Mouse (Mus musculus): ENCODE measurements around the gene Sufu. TPM values are rescaled to one million over a fixed set of nuclear protein-coding genes. Genes with fewer than 3 reads are reported as not detected.

Sufu gene
- polyA plus RNA-seq, 1 experiment from 2014 or later, result 47.5 TPM

GRCm38 (mm10) chr19:46420410-46420809 lies 23.7 kb downstream of the Sufu start:
- H3K4me1 ChIP-seq, result peaks cover 51% of the 10 kb centered on the region
- no peaks in the 10 kb centered on the region for H3K9me3 ChIP-seq
- H3K27me3 ChIP-seq (ENCODE audit: poor library complexity, severe bottlenecking), result no peaks in the 10 kb centered on the region
- 92% methylated on average over 7 of the region's 7 CpGs for WGBS
- H3K36me3 ChIP-seq (replicated peaks), result peaks cover 20% of the 10 kb centered on the region
- no peak overlapping the region for H3K27ac ChIP-seq
- H3K4me3 ChIP-seq, result no peak overlapping the region
- no peak for DNase-seq (ENCODE audit: extremely low spot score, low spot score)

- H3K27me3 ChIP-seq (ENCODE audit: poor library complexity, severe bottlenecking), result no peaks in the 10 kb centered on the region
- peaks cover 52% of the 10 kb centered on the region for H3K4me1 ChIP-seq
- H3K9me3 ChIP-seq, result no peaks in the 10 kb centered on the region; the same call in 1 of the 2 replicates
- H3K36me3 ChIP-seq (replicated peaks), result peaks cover 29% of the 10 kb centered on the region
- WGBS, result 57% methylated on average over 11 of the region's 11 CpGs
- DNase-seq (ENCODE audit: extremely low spot score, low spot score), result peak; percentile 58
- peak overlapping the region; percentile 20 for H3K27ac ChIP-seq
- H3K4me3 ChIP-seq, result no peak overlapping the region
Observed at GRCm38 (mm10) chr19:46422384-46423338, 26.0 kb downstream of the Sufu start.

- Histone ChIP-seq H3K27ac (no peak overlapping the region), H3K4me3 (no peak overlapping the region), H3K27me3 (ENCODE audit: poor library complexity, severe bottlenecking) (no peaks in the 10 kb centered on the region), H3K9me3 (peaks cover 4% of the 10 kb centered on the region; the same call in 1 of the 2 replicates), H3K4me1 (peaks cover 43% of the 10 kb centered on the region), H3K36me3 (replicated peaks) (peaks cover 48% of the 10 kb centered on the region)
- 89% methylated on average over 8 of the region's 8 CpGs for WGBS
- DNase-seq (ENCODE audit: extremely low spot score, low spot score), result no peak
Observed at GRCm38 (mm10) chr19:46425266-46425665, 28.6 kb downstream of the Sufu start.

DNA sequence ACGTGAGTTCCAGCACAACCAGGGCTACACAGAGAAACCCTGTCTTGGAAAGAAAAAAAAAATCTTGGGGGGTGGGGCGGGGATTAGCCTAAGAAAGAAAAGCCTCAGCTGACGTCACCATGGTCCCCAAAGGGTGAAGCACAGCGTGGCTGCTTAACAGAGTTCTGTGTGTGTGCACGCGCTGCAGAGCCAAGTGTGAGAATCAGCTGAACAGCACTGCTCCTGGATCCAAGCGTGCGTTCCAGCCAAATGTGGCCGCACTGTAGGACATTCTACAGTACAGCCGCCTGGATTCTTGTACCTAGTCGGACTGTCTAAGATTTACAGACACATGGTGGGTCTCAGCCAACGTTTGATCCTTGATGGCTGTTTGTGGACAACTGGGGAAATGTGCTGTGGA lies 29.8 kb downstream of the Sufu start:
- Histone ChIP-seq H3K27ac (no peak overlapping the region; the same call in 1 of the 2 replicates), H3K4me3 (no peak overlapping the region), H3K27me3 (ENCODE audit: poor library complexity, severe bottlenecking) (no peaks in the 10 kb centered on the region), H3K36me3 (replicated peaks) (peaks cover 54% of the 10 kb centered on the region), H3K4me1 (peaks cover 39% of the 10 kb centered on the region), H3K9me3 (peaks cover 6% of the 10 kb centered on the region; the same call in 1 of the 2 replicates)
- no peak for DNase-seq (ENCODE audit: extremely low spot score, low spot score)
- WGBS, result 73% methylated on average over 12 of the region's 12 CpGs

- DNase-seq (ENCODE audit: extremely low spot score, low spot score), result no peak
- no peak overlapping the region for H3K27ac ChIP-seq
- H3K4me3 ChIP-seq, result no peak overlapping the region
- H3K9me3 ChIP-seq, result peaks cover 7% of the 10 kb centered on the region; the same call in 1 of the 2 replicates
- H3K36me3 ChIP-seq (replicated peaks), result peaks cover 68% of the 10 kb centered on the region
- H3K27me3 ChIP-seq (ENCODE audit: poor library complexity, severe bottlenecking), result no peaks in the 10 kb centered on the region
- peaks cover 28% of the 10 kb centered on the region for H3K4me1 ChIP-seq
Observed at GRCm38 (mm10) chr19:46429250-46429649, 32.6 kb downstream of the Sufu start.

GRCm38 (mm10) chr19:46433712-46434111 lies 37.0 kb downstream of the Sufu start:
- 64% methylated on average over 7 of the region's 7 CpGs for WGBS
- DNase-seq (ENCODE audit: extremely low spot score, low spot score), result no peak
- Histone ChIP-seq H3K27me3 (ENCODE audit: poor library complexity, severe bottlenecking) (no peaks in the 10 kb centered on the region), H3K4me3 (no peak overlapping the region), H3K36me3 (replicated peaks) (peaks cover 29% of the 10 kb centered on the region), H3K27ac (peak overlapping the region; percentile 78), H3K9me3 (0 out of 2 replicates have a peak, but pooled peaks cover 7% of the 10 kb centered on the region), H3K4me1 (peaks cover 44% of the 10 kb centered on the region)

DNA sequence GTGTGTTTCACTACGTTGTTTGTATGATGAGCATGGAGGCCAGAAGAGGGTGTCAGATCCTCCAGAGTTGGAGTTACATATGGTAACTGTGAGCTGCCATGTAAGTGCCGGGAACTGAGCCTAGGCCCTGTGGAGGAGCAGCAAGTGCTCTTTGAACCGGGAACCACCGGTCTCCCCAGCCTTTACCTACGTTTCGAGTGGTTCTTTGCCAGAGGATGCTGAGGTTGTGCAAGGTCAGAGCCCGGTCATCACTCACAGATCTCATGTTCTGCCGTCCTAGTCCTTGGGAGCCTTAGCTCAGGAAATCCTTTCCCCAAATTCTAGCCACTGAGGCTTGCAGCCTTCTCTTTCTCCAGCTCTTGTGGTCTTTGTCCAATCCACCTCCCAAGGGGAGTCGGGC lies 37.5 kb downstream of the Sufu start:
- DNase-seq (ENCODE audit: extremely low spot score, low spot score), result no peak
- 68% methylated on average over 9 of the region's 9 CpGs for WGBS
- Histone ChIP-seq H3K4me3 (no peak overlapping the region), H3K27me3 (ENCODE audit: poor library complexity, severe bottlenecking) (no peaks in the 10 kb centered on the region), H3K36me3 (replicated peaks) (peaks cover 25% of the 10 kb centered on the region), H3K27ac (peak overlapping the region; percentile 78), H3K4me1 (peaks cover 44% of the 10 kb centered on the region), H3K9me3 (0 out of 2 replicates have a peak, but pooled peaks cover 3% of the 10 kb centered on the region)

DNA sequence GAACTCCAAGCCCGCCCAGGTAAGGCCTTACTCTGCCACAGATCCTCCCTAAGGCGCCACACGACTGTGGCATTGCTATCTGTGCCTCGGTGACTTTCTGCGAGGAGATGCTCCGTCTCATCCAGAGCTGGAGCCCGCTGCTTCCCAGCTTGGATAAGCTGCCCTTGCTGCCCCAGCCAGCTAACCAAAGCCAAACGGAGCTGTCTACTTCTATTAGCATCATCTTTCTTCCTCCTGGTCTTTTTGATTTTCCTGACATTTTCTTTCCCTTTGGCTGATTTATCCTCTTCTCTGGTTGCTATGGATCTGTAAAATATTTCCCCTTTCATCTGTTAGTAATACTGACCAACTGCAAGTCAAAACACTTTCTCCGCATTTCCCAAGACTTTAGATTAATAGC lies 37.9 kb downstream of the Sufu start:
- DNase-seq (ENCODE audit: extremely low spot score, low spot score), result no peak
- Histone ChIP-seq H3K4me1 (peaks cover 44% of the 10 kb centered on the region), H3K27me3 (ENCODE audit: poor library complexity, severe bottlenecking) (no peaks in the 10 kb centered on the region), H3K4me3 (no peak overlapping the region), H3K9me3 (0 out of 2 replicates have a peak, but pooled peaks cover 3% of the 10 kb centered on the region), H3K27ac (peak overlapping the region; percentile 78), H3K36me3 (replicated peaks) (peaks cover 22% of the 10 kb centered on the region)
- 64% methylated on average over 9 of the region's 9 CpGs for WGBS

DNA sequence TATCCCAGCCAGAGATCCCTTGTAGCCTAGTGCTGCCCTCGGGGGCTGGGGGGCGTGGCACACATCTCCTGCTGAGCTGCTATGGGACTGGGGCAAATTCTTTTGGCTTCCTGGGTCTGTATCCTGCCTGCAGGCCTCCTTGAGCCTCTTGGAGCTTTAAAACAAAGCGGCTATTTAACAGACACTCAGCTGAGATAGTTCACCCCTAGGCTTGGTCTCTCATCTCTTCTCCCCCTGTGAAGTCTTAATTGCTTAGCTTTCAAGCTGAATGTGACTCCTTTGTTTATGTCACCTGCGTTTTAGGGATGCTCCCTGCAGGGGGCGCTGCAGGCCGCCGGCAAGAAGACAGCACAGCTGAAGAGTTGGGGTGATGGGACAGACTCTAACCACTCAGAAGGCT lies 38.8 kb downstream of the Sufu start:
- peak; percentile 36 for DNase-seq (ENCODE audit: extremely low spot score, low spot score)
- no peaks in the 10 kb centered on the region for H3K27me3 ChIP-seq (ENCODE audit: poor library complexity, severe bottlenecking)
- H3K36me3 ChIP-seq (replicated peaks), result peaks cover 19% of the 10 kb centered on the region
- no peak overlapping the region for H3K4me3 ChIP-seq
- 3% methylated on average over 7 of the region's 7 CpGs for WGBS
- peaks cover 44% of the 10 kb centered on the region for H3K4me1 ChIP-seq
- H3K27ac ChIP-seq, result peak overlapping the region; percentile 65
- 0 out of 2 replicates have a peak, but pooled peaks cover 3% of the 10 kb centered on the region for H3K9me3 ChIP-seq

- Histone ChIP-seq H3K4me1 (peaks cover 58% of the 10 kb centered on the region), H3K27me3 (ENCODE audit: poor library complexity, severe bottlenecking) (no peaks in the 10 kb centered on the region), H3K9me3 (no peaks in the 10 kb centered on the region), H3K36me3 (replicated peaks) (no peaks in the 10 kb centered on the region), H3K27ac (peak overlapping the region; percentile 73), H3K4me3 (peak overlapping the region; percentile 22; the same call in 1 of the 2 replicates)
- peak; percentile 39 for DNase-seq (ENCODE audit: extremely low spot score, low spot score)
- WGBS, result 7% methylated on average over 6 of the region's 6 CpGs
Observed at GRCm38 (mm10) chr19:46443509-46443908, 46.8 kb downstream of the Sufu start.

DNA sequence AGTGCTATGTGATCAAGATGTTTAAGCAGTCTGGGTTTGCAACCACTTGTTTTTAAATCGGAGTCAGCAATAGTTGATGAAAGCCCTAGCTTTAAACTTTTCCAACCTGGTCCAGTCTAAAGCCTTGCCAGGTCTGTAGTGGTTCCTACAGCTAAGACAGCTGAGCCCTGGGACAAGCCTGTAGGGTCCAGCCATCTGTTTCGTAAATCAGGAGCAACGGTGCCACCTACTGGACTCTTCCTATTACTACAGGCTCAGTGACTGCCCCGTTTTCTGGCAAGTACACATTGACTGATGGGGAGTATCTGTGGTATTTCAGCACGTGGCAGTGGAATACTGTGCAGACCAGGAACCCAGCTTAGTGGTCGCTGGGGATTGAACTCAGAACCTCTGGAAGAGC lies 47.5 kb downstream of the Sufu start:
- WGBS, result 5% methylated on average over 6 of the region's 6 CpGs
- Histone ChIP-seq H3K4me3 (no peak overlapping the region), H3K9me3 (no peaks in the 10 kb centered on the region), H3K4me1 (peaks cover 63% of the 10 kb centered on the region), H3K27me3 (ENCODE audit: poor library complexity, severe bottlenecking) (no peaks in the 10 kb centered on the region), H3K27ac (peak overlapping the region; percentile 73), H3K36me3 (replicated peaks) (no peaks in the 10 kb centered on the region)
- DNase-seq (ENCODE audit: extremely low spot score, low spot score), result peak; percentile 78

DNA sequence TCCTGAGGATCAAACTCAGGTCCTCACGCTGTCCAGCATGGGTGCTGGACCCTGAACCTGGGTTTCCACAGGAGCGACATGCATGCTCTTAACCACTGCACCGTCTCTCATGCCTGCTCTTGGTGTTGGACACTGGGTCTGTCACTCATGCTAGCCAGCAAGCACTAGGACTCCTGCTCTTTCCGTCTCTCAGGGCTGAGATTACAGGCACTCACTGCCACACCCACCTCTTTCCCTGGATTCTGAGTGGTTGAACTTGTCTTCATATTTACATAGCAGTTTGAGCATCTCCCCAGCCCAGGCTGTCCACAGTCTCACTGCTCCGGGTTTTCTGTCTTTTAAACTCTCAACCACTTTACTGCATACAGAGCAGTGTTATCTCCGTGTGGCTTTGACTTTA lies 48.9 kb downstream of the Sufu start:
- Histone ChIP-seq H3K36me3 (replicated peaks) (peaks cover 11% of the 10 kb centered on the region), H3K4me3 (no peak overlapping the region), H3K4me1 (peaks cover 72% of the 10 kb centered on the region), H3K27me3 (ENCODE audit: poor library complexity, severe bottlenecking) (no peaks in the 10 kb centered on the region), H3K9me3 (no peaks in the 10 kb centered on the region), H3K27ac (no peak overlapping the region)
- 67% methylated on average over 6 of the region's 6 CpGs for WGBS
- no peak for DNase-seq (ENCODE audit: extremely low spot score, low spot score)

GRCm38 (mm10) chr19:46446436-46447020 lies 49.8 kb downstream of the Sufu start:
- DNase-seq (ENCODE audit: extremely low spot score, low spot score), result no peak
- no peaks in the 10 kb centered on the region for H3K9me3 ChIP-seq
- peaks cover 20% of the 10 kb centered on the region for H3K36me3 ChIP-seq (replicated peaks)
- no peak overlapping the region for H3K27ac ChIP-seq
- H3K27me3 ChIP-seq (ENCODE audit: poor library complexity, severe bottlenecking), result no peaks in the 10 kb centered on the region
- 82% methylated on average over 5 of the region's 5 CpGs for WGBS
- peaks cover 71% of the 10 kb centered on the region for H3K4me1 ChIP-seq
- H3K4me3 ChIP-seq, result no peak overlapping the region

Data from forebrain, embryonic 10.5 days (tissue).